Mouse (Mus musculus) thymus, adult 2 months (tissue): ENCODE measurements at regions not wholly inside any gene's neighbourhood (a gene's known extent, or its start where the extent isn't known, plus 50 kb on each side); places are given as distances from the start of the nearest gene placed in this dataset.

ENCODE experiments used
- CTCF ChIP-seq: fragments of 200-500 bp; IDR thresholded peaks from 2 replicates; pipeline ENCODE4 v1.5.1; 2012; ENCODE audit warnings: mild to moderate bottlenecking, control low read depth, low read length, moderate library complexity, borderline replicate concordance; ENCODE audit not compliant: control insufficient read depth, poor library complexity, insufficient read depth; ENCODE audit errors: extremely low read depth
- POLR2A ChIP-seq: fragments of 200-500 bp; IDR thresholded peaks from 2 replicates; pipeline ENCODE4 v1.6.1; 2012; ENCODE audit warnings: mild to moderate bottlenecking, low read length, control low read depth, moderate library complexity; ENCODE audit not compliant: control insufficient read depth, poor library complexity, insufficient read depth; ENCODE audit errors: extremely low read depth

DNA sequence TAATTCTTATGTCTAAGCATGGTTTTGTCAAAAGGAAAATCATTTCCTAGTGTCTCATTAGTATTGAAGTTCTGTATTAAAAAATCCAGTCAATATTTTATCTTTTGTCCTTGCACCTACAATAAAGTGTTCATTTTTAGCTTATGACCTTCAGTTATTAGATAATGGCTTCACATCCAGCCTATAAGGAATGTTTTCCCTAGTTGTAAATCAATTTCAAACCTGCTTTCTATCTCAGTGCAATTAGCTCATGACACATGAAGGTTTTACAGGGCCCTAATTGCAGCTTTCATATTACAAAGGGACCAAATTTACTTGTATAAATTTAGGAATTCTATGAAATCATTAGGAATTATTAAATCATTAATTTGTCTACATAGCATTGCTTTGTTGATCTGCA, 153.8 kb downstream of the Rps29 start:
- TF ChIP-seq POLR2A (no peak), CTCF (no peak)
